Mouse (Mus musculus): ENCODE measurements around the gene Khdc4. TPM values are rescaled to one million over a fixed set of nuclear protein-coding genes. Genes with fewer than 3 reads are reported as not detected.

Gene Khdc4
- polyA plus RNA-seq, 1 experiment from 2014 or later = 81.0 TPM

DNA sequence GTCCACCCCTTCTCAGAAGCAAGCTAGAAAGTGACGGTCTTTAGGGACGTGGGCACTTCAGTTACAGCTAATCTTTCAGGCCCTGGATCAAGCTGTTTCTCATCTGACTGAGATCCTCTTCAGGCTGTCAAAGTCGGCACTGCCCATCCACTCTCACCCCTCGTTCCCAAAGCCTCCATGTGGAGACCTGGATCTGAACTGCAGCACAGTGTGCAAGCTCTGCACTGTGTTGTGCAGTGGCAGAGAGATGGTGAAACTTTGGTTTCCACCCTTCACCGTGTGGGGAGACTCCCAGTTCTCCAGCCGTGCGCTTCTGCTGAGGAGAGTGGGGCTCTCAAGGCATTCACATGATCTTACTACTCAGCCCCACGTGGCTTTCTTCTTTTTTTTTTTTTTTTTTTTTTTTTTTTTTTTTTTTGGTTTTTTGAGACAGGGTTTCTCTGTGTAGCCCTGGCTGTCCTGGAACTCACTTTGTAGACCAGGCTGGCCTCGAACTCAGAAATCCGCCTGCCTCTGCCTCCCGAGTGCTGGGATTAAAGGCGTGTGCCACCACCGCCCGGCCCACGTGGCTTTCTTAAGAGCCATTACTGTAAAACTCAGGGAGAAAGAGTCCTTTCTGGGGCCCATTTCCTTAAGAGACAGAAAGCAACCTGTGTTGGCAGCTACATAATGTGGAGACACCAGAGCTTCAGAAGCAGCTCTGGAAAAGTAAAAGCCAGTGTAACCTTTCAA is 60.7 kb downstream of the Khdc4 start:
- H3K36me3 ChIP-seq = peaks cover 5% of the 10 kb centered on the region; the same call in 1 of the 2 replicates
- H3K4me2 ChIP-seq = no peak overlapping the region
- H3K27me3 ChIP-seq (replicated peaks) = no peaks in the 10 kb centered on the region
- ATAC-seq (ENCODE audit: insufficient read depth, low FRiP score, low read depth) = no peak
- H3K27ac ChIP-seq = no peak overlapping the region
- H3K4me1 ChIP-seq = no peaks in the 10 kb centered on the region
- no peaks in the 10 kb centered on the region for H3K9me3 ChIP-seq
- H3K9ac ChIP-seq = no peak overlapping the region
- H3K4me3 ChIP-seq (replicated peaks) = no peak overlapping the region
- 88% methylated on average over 15 of the region's 15 CpGs for WGBS

DNA sequence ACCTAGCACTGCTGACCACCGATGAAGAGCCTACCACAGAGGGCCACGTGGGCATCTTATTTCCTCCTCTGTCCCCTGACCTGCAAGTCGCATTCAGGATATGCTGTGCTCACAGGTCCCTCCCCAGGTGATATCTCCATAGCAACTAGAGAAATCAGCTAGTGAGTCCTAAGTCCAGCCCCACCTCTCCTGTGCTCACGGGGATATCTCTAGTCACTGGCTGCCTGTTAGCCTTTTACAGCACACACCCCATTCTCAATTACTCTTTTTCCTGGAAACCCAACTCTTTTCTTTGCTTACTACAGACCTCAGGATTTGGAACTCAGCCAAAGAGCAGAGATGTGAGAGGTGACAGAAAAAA is 61.2 kb downstream of the Khdc4 start:
- Histone ChIP-seq H3K27ac (peak overlapping the region; percentile 62; the same call in 1 of the 2 replicates), H3K36me3 (peaks cover 5% of the 10 kb centered on the region; the same call in 1 of the 2 replicates), H3K4me1 (no peaks in the 10 kb centered on the region), H3K27me3 (replicated peaks) (no peaks in the 10 kb centered on the region), H3K4me2 (no peak overlapping the region), H3K9me3 (no peaks in the 10 kb centered on the region), H3K9ac (no peak overlapping the region), H3K4me3 (replicated peaks) (no peak overlapping the region)
- WGBS = 67% methylated on average over 4 of the region's 4 CpGs
- peak; percentile 95 for ATAC-seq (ENCODE audit: insufficient read depth, low FRiP score, low read depth)

DNA sequence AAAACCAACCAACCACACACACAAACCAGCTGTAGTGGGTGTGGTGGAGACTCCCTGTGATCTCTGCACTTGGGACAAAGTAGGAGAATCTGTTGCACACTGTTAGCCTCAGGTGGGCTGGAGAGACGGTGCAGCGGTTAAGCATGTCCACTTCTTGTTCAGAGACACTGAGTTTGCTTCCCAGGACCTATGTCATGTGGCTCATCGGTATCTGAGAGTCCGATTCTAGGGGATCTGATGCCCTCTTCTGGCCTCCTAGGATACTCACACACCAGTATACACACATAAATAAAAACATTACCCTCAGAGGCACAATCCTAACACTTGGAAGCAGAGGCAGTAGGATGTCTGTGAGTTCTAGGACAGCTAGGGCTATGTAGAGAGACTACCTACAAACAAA is 68.7 kb downstream of the Khdc4 start:
- Histone ChIP-seq H3K36me3 (no peaks in the 10 kb centered on the region), H3K4me3 (replicated peaks) (no peak overlapping the region), H3K4me1 (peaks cover 14% of the 10 kb centered on the region), H3K9me3 (no peaks in the 10 kb centered on the region), H3K4me2 (no peak overlapping the region), H3K27ac (no peak overlapping the region), H3K9ac (no peak overlapping the region), H3K27me3 (replicated peaks) (no peaks in the 10 kb centered on the region)
- 65% methylated on average over 4 of the region's 4 CpGs for WGBS
- no peak for ATAC-seq (ENCODE audit: insufficient read depth, low FRiP score, low read depth)

DNA sequence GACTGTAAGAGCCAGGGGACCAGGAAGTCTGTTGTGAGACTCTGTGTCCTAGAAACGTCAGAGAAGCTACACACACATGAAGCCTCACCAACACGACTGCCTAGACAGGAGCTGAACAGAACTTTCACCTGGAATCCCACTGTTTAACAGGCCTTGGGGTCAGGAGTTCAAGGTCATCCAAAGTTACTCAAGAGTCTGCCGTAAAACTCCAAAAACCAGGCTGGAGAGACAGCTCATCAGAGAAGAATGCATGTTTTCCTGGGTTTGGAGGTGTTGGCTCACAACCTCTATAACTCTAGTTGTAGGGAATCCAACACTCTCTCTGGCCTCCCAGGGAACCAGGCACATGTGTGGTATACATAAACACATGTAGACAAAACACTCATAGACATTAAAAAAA is 69.9 kb downstream of the Khdc4 start:
- Histone ChIP-seq H3K27ac (no peak overlapping the region), H3K36me3 (no peaks in the 10 kb centered on the region), H3K27me3 (replicated peaks) (no peaks in the 10 kb centered on the region), H3K9ac (no peak overlapping the region), H3K4me2 (no peak overlapping the region), H3K4me1 (peaks cover 14% of the 10 kb centered on the region), H3K4me3 (replicated peaks) (no peak overlapping the region), H3K9me3 (no peaks in the 10 kb centered on the region)
- WGBS = 55% methylated on average over 3 of the region's 3 CpGs
- ATAC-seq (ENCODE audit: insufficient read depth, low FRiP score, low read depth) = no peak

DNA sequence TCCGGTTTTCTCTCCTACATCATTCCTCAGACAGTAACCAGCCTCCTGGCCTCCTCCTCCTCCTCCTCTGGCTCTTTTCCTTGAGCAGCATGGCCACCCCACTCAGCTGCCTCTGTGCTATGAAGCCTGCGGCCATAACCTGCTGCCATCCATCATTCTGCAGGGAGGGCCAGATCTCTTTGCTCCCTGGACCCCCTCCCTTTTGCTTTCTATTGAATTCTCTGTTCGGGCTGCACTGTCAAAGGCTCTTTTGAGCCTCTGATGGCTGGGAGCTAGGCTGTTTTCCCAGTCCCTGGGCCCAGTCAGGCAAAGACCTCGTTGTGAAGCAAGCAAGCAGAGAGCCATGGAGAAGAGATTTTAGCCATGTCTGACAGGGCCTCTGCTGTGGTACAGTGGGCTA is 70.7 kb downstream of the Khdc4 start:
- Histone ChIP-seq H3K27ac (0 out of 2 replicates have a peak overlapping the region, but pooled peaks have one; percentile 1), H3K4me2 (no peak overlapping the region), H3K27me3 (replicated peaks) (no peaks in the 10 kb centered on the region), H3K9ac (no peak overlapping the region), H3K36me3 (no peaks in the 10 kb centered on the region), H3K4me3 (replicated peaks) (no peak overlapping the region), H3K4me1 (peaks cover 14% of the 10 kb centered on the region), H3K9me3 (no peaks in the 10 kb centered on the region)
- peak; percentile 16; the same call in 1 of the 2 replicates for ATAC-seq (ENCODE audit: insufficient read depth, low FRiP score, low read depth)
- WGBS = 36% methylated on average over 4 of the region's 4 CpGs

DNA sequence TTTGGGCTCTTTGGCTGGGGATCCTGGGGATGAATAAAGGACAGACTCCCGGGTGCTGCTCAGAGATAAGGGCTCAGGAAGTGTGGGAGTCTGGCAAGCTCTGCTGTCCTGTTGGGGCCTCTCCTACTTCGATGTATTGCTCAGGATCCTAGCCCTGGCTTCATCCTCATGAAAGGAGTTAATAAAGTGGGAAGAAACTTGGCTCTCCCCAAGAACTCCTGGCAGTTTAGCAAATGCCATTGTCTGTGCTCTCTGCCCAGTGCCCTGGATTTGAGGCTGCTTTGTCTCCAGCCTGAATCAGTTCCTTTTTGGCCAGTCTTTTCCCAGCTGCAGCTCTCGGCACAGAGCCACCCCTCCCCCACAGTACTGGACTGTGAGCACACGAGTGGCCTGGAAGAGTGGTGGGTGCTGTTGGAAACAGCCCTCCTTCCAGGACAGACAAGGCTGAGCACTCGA is 72.5 kb downstream of the Khdc4 start:
- Histone ChIP-seq H3K27ac (peak overlapping the region; percentile 66), H3K36me3 (no peaks in the 10 kb centered on the region), H3K9me3 (no peaks in the 10 kb centered on the region), H3K9ac (no peak overlapping the region), H3K27me3 (replicated peaks) (no peaks in the 10 kb centered on the region), H3K4me1 (peaks cover 14% of the 10 kb centered on the region), H3K4me2 (no peak overlapping the region; the same call in 1 of the 2 replicates), H3K4me3 (replicated peaks) (no peak overlapping the region)
- ATAC-seq (ENCODE audit: insufficient read depth, low FRiP score, low read depth) = peak; percentile 70
- WGBS = 16% methylated on average over 5 of the region's 5 CpGs

DNA sequence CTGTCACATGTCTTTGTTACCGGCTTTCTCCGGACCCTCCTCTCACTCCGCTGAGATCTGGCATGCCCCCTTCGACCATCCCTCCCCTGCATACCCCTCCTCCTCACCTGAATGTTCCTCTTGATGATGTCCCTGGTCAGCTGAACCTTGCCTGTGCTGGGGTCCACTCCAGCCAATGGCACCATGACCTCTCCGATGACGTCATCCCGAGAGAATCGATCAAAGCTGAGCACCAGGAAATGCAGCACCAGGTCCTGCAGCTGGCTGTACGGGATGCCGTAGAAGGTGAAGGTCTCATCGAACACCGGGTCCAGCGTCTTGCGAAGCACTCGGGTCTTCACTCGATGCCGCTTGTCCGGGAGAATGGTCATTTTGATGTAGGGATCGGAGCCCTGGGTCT is 76.0 kb downstream of the Khdc4 start:
- Histone ChIP-seq H3K27ac (no peak overlapping the region), H3K9me3 (no peaks in the 10 kb centered on the region)
- WGBS = 90% methylated on average over 19 of the region's 19 CpGs

DNA sequence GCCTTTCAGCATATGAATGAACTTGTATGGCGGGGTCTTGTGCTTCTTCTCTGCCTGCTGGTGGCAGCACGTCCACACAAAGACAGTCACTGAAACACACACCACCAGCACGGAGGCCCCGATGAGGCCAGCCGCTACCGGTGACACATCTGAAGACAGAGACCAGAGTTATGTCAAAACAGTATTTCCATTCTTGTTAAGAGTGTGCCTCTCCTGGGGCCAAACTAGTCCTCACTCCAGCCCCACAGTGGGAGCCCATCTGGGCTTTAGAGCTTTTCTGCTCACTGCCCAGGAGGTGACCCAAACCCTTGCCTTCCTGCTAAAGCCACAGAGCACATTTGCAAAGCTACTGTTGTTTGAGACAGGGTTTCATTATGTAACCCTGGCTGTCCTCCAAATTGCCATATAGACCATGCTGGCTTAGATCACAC is 76.8 kb downstream of the Khdc4 start:
- no peak overlapping the region for H3K9ac ChIP-seq
- peaks cover 14% of the 10 kb centered on the region for H3K4me1 ChIP-seq
- no peaks in the 10 kb centered on the region for H3K36me3 ChIP-seq
- WGBS = 67% methylated on average over 6 of the region's 6 CpGs
- H3K27ac ChIP-seq = no peak overlapping the region
- H3K4me2 ChIP-seq = no peak overlapping the region
- ATAC-seq (ENCODE audit: insufficient read depth, low FRiP score, low read depth) = no peak
- no peak overlapping the region for H3K4me3 ChIP-seq (replicated peaks)
- H3K27me3 ChIP-seq (replicated peaks) = no peaks in the 10 kb centered on the region
- H3K9me3 ChIP-seq = no peaks in the 10 kb centered on the region

More for the DNA sequence above, 76.0 kb downstream of the Khdc4 start:
- Histone ChIP-seq H3K27me3 (replicated peaks) (no peaks in the 10 kb centered on the region), H3K9ac (no peak overlapping the region), H3K4me3 (replicated peaks) (no peak overlapping the region), H3K36me3 (no peaks in the 10 kb centered on the region), H3K4me1 (peaks cover 14% of the 10 kb centered on the region), H3K4me2 (no peak overlapping the region)
- no peak for ATAC-seq (ENCODE audit: insufficient read depth, low FRiP score, low read depth)

Other genes with a start within 250 kb of the Khdc4 start
- gene Sema4a, start 224.6 kb upstream of the Khdc4 start, polyA plus RNA-seq (2015; fragmentation: Nextera tagmentation; extraction: Ambion mirVana) = 22.3 and 25.1 TPM in 2 replicates
- gene Lmna, start 175.8 kb upstream of the Khdc4 start, polyA plus RNA-seq (2015; fragmentation: Nextera tagmentation; extraction: Ambion mirVana) = 179 and 214 TPM in 2 replicates
- 11.9 and 12.1 TPM in 2 replicates for gene Mex3a, start 153.4 kb upstream of the Khdc4 start, polyA plus RNA-seq (2015; fragmentation: Nextera tagmentation; extraction: Ambion mirVana)
- 86.9 and 90.6 TPM in 2 replicates for gene Rab25, start 137.5 kb upstream of the Khdc4 start, polyA plus RNA-seq (2015; fragmentation: Nextera tagmentation; extraction: Ambion mirVana)
- gene Lamtor2, start 132.7 kb upstream of the Khdc4 start, polyA plus RNA-seq (2015; fragmentation: Nextera tagmentation; extraction: Ambion mirVana) = 193 and 198 TPM in 2 replicates
- gene Ubqln4, start 132.0 kb upstream of the Khdc4 start, polyA plus RNA-seq (2015; fragmentation: Nextera tagmentation; extraction: Ambion mirVana) = 40.2 and 40.9 TPM in 2 replicates
- gene Ssr2, start 109.9 kb upstream of the Khdc4 start, polyA plus RNA-seq (2015; fragmentation: Nextera tagmentation; extraction: Ambion mirVana) = 339 and 359 TPM in 2 replicates
- gene Arhgef2, start 79.8 kb upstream of the Khdc4 start, polyA plus RNA-seq (2015; fragmentation: Nextera tagmentation; extraction: Ambion mirVana) = 77.1 and 78.7 TPM in 2 replicates
- gene Rxfp4, start 32.7 kb upstream of the Khdc4 start, polyA plus RNA-seq (2015; fragmentation: Nextera tagmentation; extraction: Ambion mirVana) = not detected in 2 replicates
- gene Rit1, start 31.0 kb downstream of the Khdc4 start, polyA plus RNA-seq (2015; fragmentation: Nextera tagmentation; extraction: Ambion mirVana) = 52.3 and 56.4 TPM in 2 replicates
- gene Syt11, start 89.4 kb downstream of the Khdc4 start, polyA plus RNA-seq (2015; fragmentation: Nextera tagmentation; extraction: Ambion mirVana) = 17.1 and 22.3 TPM in 2 replicates
- gene Gon4l, start 149.4 kb downstream of the Khdc4 start, polyA plus RNA-seq (2015; fragmentation: Nextera tagmentation; extraction: Ambion mirVana) = 8.6 and 9.3 TPM in 2 replicates
- gene Msto1, start 228.2 kb downstream of the Khdc4 start, polyA plus RNA-seq (2015; fragmentation: Nextera tagmentation; extraction: Ambion mirVana) = 38.0 and 38.9 TPM in 2 replicates

Measured in stomach, embryonic 15.5 days (tissue).